ENCODE assay signal across 7 mouse cellular contexts in genomic region chrX:135797212-135797644, GRCm38 (mm10). TPM values are rescaled to one million over a fixed set of nuclear protein-coding genes. Genes with fewer than 3 reads are reported as not detected.
DNase-seq lines count a peak whose midpoint lies in the region; ATAC-seq lines count a peak whose summit lies in the region.
"Not testable (repeated sequence)": the region's sequence is repeated elsewhere in the genome, so short reads cannot be mapped to it uniquely, and the experiment has no call there.

Gene Bhlhb9 (plus strand): TSS chrX:135797594.

- peak; percentile 27 for DNase-seq in adrenal gland, adult 8-10 months
- peak; percentile 24 for DNase-seq in embryo, embryonic 11.5 days (ENCODE audit: low read depth, low spot score)
- DNase-seq in gonadal fat pad, adult 2 months (ENCODE audit: low read depth), result peak; percentile 3
- DNase-seq in intestine, embryonic 14.5 days (ENCODE audit: low spot score), result not testable (repeated sequence)
- DNase-seq in left cerebral cortex, postnatal 10 days (ENCODE audit: extremely low spot score in 1 of 2, low spot score in 2 of 2), result peak; percentile 45 to 54
- DNase-seq in right cerebral cortex, postnatal 10 days (ENCODE audit: low spot score in 2 of 2), result peak; percentile 73 to 77

- H3K36me3 ChIP-seq in intestine, embryonic 14.5 days (ENCODE audit: control insufficient read depth, insufficient read depth, low read length); megakaryocyte, embryonic 14.5 days (replicated peaks; ENCODE audit: low read length): not testable (repeated sequence)

- peak within 1 kb of the TSS; percentile 43 for H3K9ac ChIP-seq in intestine, embryonic 14.5 days (ENCODE audit: low read length)

- WGBS in intestine, embryonic 14.5 days, result 12% methylated on average over 3 of the region's 5 CpGs

- H3K4me1 ChIP-seq in intestine, embryonic 14.5 days (replicated peaks; ENCODE audit: control insufficient read depth, insufficient read depth, low read length); megakaryocyte, embryonic 14.5 days: not testable (repeated sequence)

- H3K27ac ChIP-seq in intestine, embryonic 14.5 days (ENCODE audit: low read depth), result not testable (repeated sequence)

- not testable (repeated sequence) for H3K27me3 ChIP-seq in intestine, embryonic 14.5 days (replicated peaks; ENCODE audit: control insufficient read depth, insufficient read depth, low read length); megakaryocyte, embryonic 14.5 days (replicated peaks)

- H3K4me3 ChIP-seq in intestine, embryonic 14.5 days (ENCODE audit: low read depth, low read length), result peak within 1 kb of the TSS; percentile 48
- H3K4me3 ChIP-seq in megakaryocyte, embryonic 14.5 days (replicated peaks), result peak within 1 kb of the TSS; percentile 85

- ATAC-seq in intestine, embryonic 14.5 days (replicated peaks; ENCODE audit: low FRiP score, low TSS enrichment, low read depth), result not testable (repeated sequence)

- intact Hi-C loops in left cerebral cortex, postnatal 10 days (cut with DNase I), result not testable (repeated sequence)

- H3K4me2 ChIP-seq in intestine, embryonic 14.5 days (ENCODE audit: low read length), result peak within 1 kb of the TSS; percentile 53

- H3K9me3 ChIP-seq in intestine, embryonic 14.5 days (ENCODE audit: control insufficient read depth, low read length), result not testable (repeated sequence)
- H3K9me3 ChIP-seq in megakaryocyte, embryonic 14.5 days, result peaks cover 10% of the 10 kb centered on the region; the same call in 1 of the 2 replicates

RNA-seq across cellular contexts. Expression of gene Bhlhb9, which starts in this region (rescaled TPM):
- total RNA-seq in adrenal gland, adult 8-10 months (2022), result 10 to 100 TPM; 19.4 to 23.1 (median 20.8) TPM
- 7.4 and 9.4 TPM in 2 replicates for polyA plus RNA-seq in gonadal fat pad, adult 2 months (2012; rRNA removed)
- 41.4 and 45.5 TPM in 2 replicates for polyA plus RNA-seq in intestine, embryonic 14.5 days (2014; fragmentation: Nextera tagmentation; extraction: Ambion mirVana)
- total RNA-seq in left cerebral cortex, postnatal 10 days (2021), result 10 to 100 TPM; 79.2 to 81.4 TPM
- polyA plus RNA-seq in megakaryocyte, embryonic 14.5 days (2012; ENCODE audit: insufficient read depth, low replicate concordance), result 1.7 and 4.1 TPM in 2 replicates
